Comparison of ENCODE assay signal across 23 mouse cellular contexts in the genomic region with DNA sequence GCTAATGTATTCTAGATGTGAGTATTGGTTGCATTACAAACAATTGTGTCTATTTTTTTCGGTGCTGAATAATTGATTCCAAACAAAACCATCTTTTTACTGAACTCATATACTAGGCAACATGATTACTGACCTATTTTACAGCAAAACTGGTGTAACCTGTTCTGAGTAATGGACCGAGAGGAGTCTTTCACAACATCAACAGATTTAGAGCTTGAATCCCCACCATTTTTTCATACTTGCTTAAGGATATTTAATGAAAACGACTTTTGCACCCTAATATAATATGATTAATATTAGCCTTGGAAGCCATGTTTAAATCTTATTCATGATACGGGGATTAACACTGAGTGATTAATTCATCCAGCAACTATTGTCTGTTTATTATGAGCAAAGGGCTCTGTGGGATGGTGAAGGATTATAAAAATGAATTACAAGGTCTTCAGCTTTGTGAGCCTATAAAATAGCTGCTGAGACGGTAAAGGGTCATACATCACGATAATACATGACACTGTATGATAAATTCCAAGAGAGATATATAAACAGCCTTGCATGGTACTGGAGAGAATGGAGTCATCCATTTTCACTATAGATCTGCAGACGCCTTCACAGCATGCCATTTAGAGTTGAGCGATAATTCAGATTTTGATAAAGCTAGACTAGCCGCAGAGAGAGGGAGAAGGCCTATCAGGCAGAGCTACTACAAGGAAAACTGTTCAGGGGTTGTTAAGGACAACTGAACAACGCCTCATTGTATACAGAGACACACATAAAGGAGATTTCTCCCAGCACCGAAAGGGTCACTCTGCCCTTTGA.
DNase-seq lines count a peak whose midpoint lies in the region; ATAC-seq lines count a peak whose summit lies in the region.
"Had no signal": no experiment of that assay in that cellular context is flagged by ENCODE, and none has a peak within 500 bp of the region (broad histone marks: within the 10 kb centered on the region; RNA-seq: fewer than 3 reads in every experiment).

No protein-coding gene starts in this region.

- no peaks in the 10 kb centered on the region for H3K27me3 ChIP-seq in midbrain, embryonic 13.5 days
- no peaks in the 10 kb centered on the region for H3K27me3 ChIP-seq in midbrain, embryonic 10.5 days (ENCODE audit: low read depth, poor library complexity, severe bottlenecking)
- H3K27me3 ChIP-seq in hindbrain, embryonic 14.5 days (ENCODE audit: control insufficient read depth, insufficient read depth, low read length) = no peaks in the 10 kb centered on the region
- no peaks in the 10 kb centered on the region for H3K27me3 ChIP-seq in midbrain, embryonic 16.5 days (ENCODE audit: control insufficient read depth, insufficient read depth, low read depth, low read length)
- H3K27me3 ChIP-seq: embryonic facial prominence, embryonic 15.5 days; heart, embryonic 15.5 days had no signal

- no peak overlapping the region for H3K4me2 ChIP-seq in midbrain, embryonic 13.5 days (replicated peaks)
- H3K4me2 ChIP-seq in hindbrain, embryonic 14.5 days (replicated peaks) = no peak overlapping the region
- no peak overlapping the region for H3K4me2 ChIP-seq in midbrain, embryonic 16.5 days (ENCODE audit: low read length)
- H3K4me2 ChIP-seq: embryonic facial prominence, embryonic 15.5 days; heart, embryonic 15.5 days; liver, embryonic 11.5 days had no signal

- no peak overlapping the region for H3K27ac ChIP-seq in midbrain, embryonic 13.5 days
- no peak overlapping the region for H3K27ac ChIP-seq in midbrain, embryonic 10.5 days (replicated peaks)
- H3K27ac ChIP-seq in hindbrain, embryonic 14.5 days = 0 out of 2 replicates have a peak overlapping the region, but pooled peaks have one; percentile 47
- 0 out of 2 replicates have a peak overlapping the region, but pooled peaks have one; percentile 1 for H3K27ac ChIP-seq in midbrain, embryonic 16.5 days (ENCODE audit: low read length)
- H3K27ac ChIP-seq: embryonic facial prominence, embryonic 15.5 days; forebrain, embryonic 10.5 days; heart, embryonic 15.5 days; left cerebral cortex, adult 2 months had no signal

- no peaks in the 10 kb centered on the region for H3K9me3 ChIP-seq in midbrain, embryonic 13.5 days
- H3K9me3 ChIP-seq in midbrain, embryonic 10.5 days (replicated peaks) = no peaks in the 10 kb centered on the region
- no peaks in the 10 kb centered on the region for H3K9me3 ChIP-seq in hindbrain, embryonic 14.5 days (ENCODE audit: control insufficient read depth, low read length)
- no peaks in the 10 kb centered on the region for H3K9me3 ChIP-seq in midbrain, embryonic 16.5 days (replicated peaks; ENCODE audit: control insufficient read depth, low read length, poor library complexity, severe bottlenecking)
- H3K9me3 ChIP-seq: embryonic facial prominence, embryonic 15.5 days; forebrain, embryonic 10.5 days; heart, embryonic 15.5 days had no signal

- no peak overlapping the region for H3K9ac ChIP-seq in midbrain, embryonic 13.5 days (replicated peaks)
- no peak overlapping the region for H3K9ac ChIP-seq in hindbrain, embryonic 14.5 days
- no peak overlapping the region for H3K9ac ChIP-seq in midbrain, embryonic 16.5 days (ENCODE audit: low read depth, low read length)
- H3K9ac ChIP-seq: embryonic facial prominence, embryonic 15.5 days; heart, embryonic 15.5 days had no signal

- H3K36me3 ChIP-seq in midbrain, embryonic 13.5 days = no peaks in the 10 kb centered on the region
- H3K36me3 ChIP-seq in midbrain, embryonic 10.5 days = no peaks in the 10 kb centered on the region
- no peaks in the 10 kb centered on the region for H3K36me3 ChIP-seq in hindbrain, embryonic 14.5 days (replicated peaks; ENCODE audit: control insufficient read depth, insufficient read depth)
- H3K36me3 ChIP-seq in midbrain, embryonic 16.5 days (ENCODE audit: control insufficient read depth, insufficient read depth, low read length) = no peaks in the 10 kb centered on the region
- H3K36me3 ChIP-seq: embryonic facial prominence, embryonic 15.5 days; forebrain, embryonic 10.5 days; heart, embryonic 15.5 days had no signal

- DNase-seq in midbrain, embryonic 10.5 days (ENCODE audit: low spot score) = no peak
- DNase-seq in hindbrain, embryonic 14.5 days (ENCODE audit: low spot score) = no peak
- DNase-seq in cerebellum, postnatal 10 days = no peak
- no peak for DNase-seq in ovary, postnatal 36 days (ENCODE audit: low spot score)
- DNase-seq: adrenal gland, adult 8-10 months; cerebellum, adult 11-12 months; cerebellum, postnatal 25 days; heart, adult 18-20 months; heart, postnatal 4 days; kidney, postnatal 36 days; layer of hippocampus, adult 9-11 months; lung, adult 18-20 months; lung, postnatal 14 days; right cerebral cortex, adult 18-20 months had no signal

- no peak overlapping the region for H3K4me3 ChIP-seq in midbrain, embryonic 13.5 days (replicated peaks)
- no peak overlapping the region for H3K4me3 ChIP-seq in midbrain, embryonic 10.5 days
- H3K4me3 ChIP-seq in hindbrain, embryonic 14.5 days (replicated peaks; ENCODE audit: low read length) = no peak overlapping the region
- no peak overlapping the region for H3K4me3 ChIP-seq in midbrain, embryonic 16.5 days (ENCODE audit: low read depth, low read length)
- H3K4me3 ChIP-seq: embryonic facial prominence, embryonic 15.5 days; forebrain, embryonic 10.5 days; heart, embryonic 15.5 days; left cerebral cortex, adult 2 months had no signal

- ATAC-seq in midbrain, embryonic 13.5 days = peak; percentile 55; the same call in 1 of the 2 replicates
- peak; percentile 59; the same call in 1 of the 2 replicates for ATAC-seq in hindbrain, embryonic 14.5 days (ENCODE audit: low FRiP score)
- no peak for ATAC-seq in midbrain, embryonic 16.5 days
- no peak for ATAC-seq in granulocyte monocyte progenitor cell, adult 5-6 weeks (replicated peaks; ENCODE audit: poor library complexity, severe bottlenecking)
- ATAC-seq: intestine, embryonic 16.5 days had no signal

- peaks cover 4% of the 10 kb centered on the region; the same call in 1 of the 2 replicates for H3K4me1 ChIP-seq in midbrain, embryonic 13.5 days (replicated peaks)
- H3K4me1 ChIP-seq in midbrain, embryonic 10.5 days = peaks cover 12% of the 10 kb centered on the region; the same call in 1 of the 2 replicates
- H3K4me1 ChIP-seq in hindbrain, embryonic 14.5 days (replicated peaks; ENCODE audit: control insufficient read depth, insufficient read depth, low read length) = 0 out of 2 replicates have a peak, but pooled peaks cover 10% of the 10 kb centered on the region
- peaks cover 3% of the 10 kb centered on the region; the same call in 1 of the 2 replicates for H3K4me1 ChIP-seq in midbrain, embryonic 16.5 days (ENCODE audit: control insufficient read depth, insufficient read depth, low read length)
- H3K4me1 ChIP-seq: embryonic facial prominence, embryonic 15.5 days; heart, embryonic 15.5 days had no signal

- WGBS in midbrain, embryonic 13.5 days = 66% methylated on average over 11 of the region's 11 CpGs
- 83% methylated on average over 11 of the region's 11 CpGs for WGBS in midbrain, embryonic 10.5 days
- 55% methylated on average over 11 of the region's 11 CpGs for WGBS in hindbrain, embryonic 14.5 days
- whole genome bisulfite sequencing in midbrain, embryonic 16.5 days = 59% methylated on average over 11 of the region's 11 CpGs

Comparison
In these comparisons a context has a peak if more than half of its experiments do, and no peak if none do; other contexts are left out.
1. ATAC-seq: peak in midbrain, embryonic 13.5 days (single experiment) and hindbrain, embryonic 14.5 days (single experiment); none in midbrain, embryonic 16.5 days (single experiment) and granulocyte monocyte progenitor cell, adult 5-6 weeks (single experiment).
2. H3K27ac ChIP-seq: peak in hindbrain, embryonic 14.5 days (single experiment) and midbrain, embryonic 16.5 days (single experiment); none in midbrain, embryonic 13.5 days (single experiment) and midbrain, embryonic 10.5 days (single experiment).